Mouse (Mus musculus) limb, embryonic 10.5 days (tissue): ENCODE data around the gene Reck. TPM values are rescaled to one million over a fixed set of nuclear protein-coding genes. Genes with fewer than 3 reads are reported as not detected.
A peak's percentile ranks its signal among the peaks of the same experiment; 100 is the strongest.

ENCODE experiments used
- DNase-seq: peaks from one replicate; pipeline ENCODE4 v3.0.0-alpha.2; 2017; ENCODE audit warnings: low spot score
- H3K27ac ChIP-seq: fragments of 300-500 bp; sonication (generic); 2 replicates; pipeline ENCODE4 v1.5.1; 2016; ENCODE audit warnings: mild to moderate bottlenecking
- H3K27me3 ChIP-seq: fragments of 300-500 bp; sonication (generic); 2 replicates; pipeline ENCODE4 v1.6.1; 2016; ENCODE audit warnings: low read depth, mild to moderate bottlenecking; ENCODE audit not compliant: poor library complexity, severe bottlenecking
- H3K36me3 ChIP-seq: fragments of 300-500 bp; sonication (generic); 2 replicates; pipeline ENCODE4 v1.6.1; 2016; ENCODE audit warnings: mild to moderate bottlenecking, moderate library complexity
- H3K4me1 ChIP-seq: fragments of 300-500 bp; sonication (generic); 2 replicates; pipeline ENCODE4 v1.6.1; 2016
- H3K4me3 ChIP-seq: fragments of 300-500 bp; sonication (generic); 2 replicates; pipeline ENCODE4 v1.5.1; 2016; ENCODE audit warnings: mild to moderate bottlenecking, moderate library complexity
- H3K9me3 ChIP-seq: fragments of 300-500 bp; sonication (generic); replicated peaks from 2 replicates; pipeline ENCODE4 v1.6.1; 2016; ENCODE audit warnings: mild to moderate bottlenecking
- WGBS: fragments of 180-500 bp; shearing (Covaris S2); methylation state at CpG from one replicate; pipeline ENCODE4 v1.1.7; 2016; 5-methylcytosine and 5-hydroxymethylcytosine counted together
- polyA plus RNA-seq: library from polyadenylated mRNA; unstranded; fragments of >200 nt; fragmentation: Nextera tagmentation; extraction: Ambion mirVana; gene quantifications from 2 replicates; pipeline ENCODE4 v1.2.1, GENCODE M21; 2016

The Reck gene
- polyA plus RNA-seq, 1 experiment from 2014 or later: 22.9 TPM

DNA sequence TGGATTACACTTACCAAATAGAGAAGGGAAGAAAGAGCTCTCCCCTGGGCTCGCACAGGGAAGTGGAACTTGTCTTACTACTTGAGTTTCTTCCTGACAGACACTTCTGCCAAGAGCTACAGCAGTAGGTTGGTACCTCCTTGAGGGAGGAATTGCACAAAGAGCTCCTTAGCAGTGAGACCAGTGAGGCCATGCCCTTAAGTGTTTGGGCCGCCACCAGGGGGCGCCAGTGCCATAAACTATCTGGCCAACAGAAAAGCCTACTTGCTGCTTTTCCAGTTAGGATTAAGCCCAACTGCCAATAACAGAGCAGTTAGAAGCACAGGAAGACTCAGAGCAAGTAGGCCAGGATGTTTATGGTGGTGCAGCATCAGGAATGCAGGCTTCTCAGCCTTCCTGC is 50.4 kb downstream of the Reck start:
- peak; percentile 91 for DNase-seq
- H3K27me3 ChIP-seq: no peaks in the 10 kb centered on the region
- WGBS: 13% methylated on average over 3 of the region's 3 CpGs
- H3K9me3 ChIP-seq: no peaks in the 10 kb centered on the region
- no peak overlapping the region for H3K4me3 ChIP-seq
- peaks cover 93% of the 10 kb centered on the region for H3K36me3 ChIP-seq
- H3K27ac ChIP-seq: peak overlapping the region; percentile 59
- peaks cover 7% of the 10 kb centered on the region for H3K4me1 ChIP-seq

DNA sequence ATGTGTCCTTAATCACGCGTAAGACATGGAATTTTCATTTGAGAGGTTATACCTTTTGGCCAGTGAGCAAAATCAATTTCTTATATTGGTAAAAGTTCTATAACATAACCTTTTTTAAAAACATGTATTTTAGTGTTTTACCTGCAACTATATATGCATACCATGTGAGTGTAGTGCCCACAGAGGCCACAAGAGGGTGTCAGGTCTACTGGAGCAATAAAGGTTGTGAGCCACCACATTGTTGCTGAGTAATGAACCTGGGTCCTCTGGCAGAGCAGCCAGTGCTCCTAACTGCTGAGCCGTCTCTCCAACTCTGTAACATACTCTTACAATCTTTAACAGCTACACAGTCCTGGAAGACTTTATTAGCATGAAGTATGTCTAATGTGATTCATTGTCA is 52.5 kb downstream of the Reck start:
- H3K9me3 ChIP-seq: no peaks in the 10 kb centered on the region
- H3K4me3 ChIP-seq: no peak overlapping the region
- no peaks in the 10 kb centered on the region for H3K27me3 ChIP-seq
- 94% methylated on average over 3 of the region's 3 CpGs for WGBS
- peaks cover 7% of the 10 kb centered on the region for H3K4me1 ChIP-seq
- no peak overlapping the region for H3K27ac ChIP-seq
- H3K36me3 ChIP-seq: peaks cover 99% of the 10 kb centered on the region
- no peak for DNase-seq

DNA sequence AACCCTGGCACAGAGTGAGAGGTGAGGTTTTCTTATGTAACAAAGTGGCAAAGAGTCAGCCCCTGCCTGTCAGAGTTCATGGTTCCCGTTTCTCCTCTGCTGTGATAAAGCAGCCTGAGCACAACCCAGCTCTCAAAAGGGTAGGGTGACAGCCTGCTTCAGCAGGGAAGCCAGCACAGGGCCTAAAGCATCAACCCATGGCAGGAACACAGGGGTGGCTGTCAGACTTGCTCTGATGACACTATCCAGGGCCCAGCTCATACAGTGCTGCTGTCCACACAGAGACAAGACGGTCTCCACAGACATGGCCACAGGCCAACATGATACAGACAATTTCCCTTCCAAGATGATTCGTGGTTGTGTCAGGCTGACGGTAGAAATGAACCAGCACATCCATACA is 56.5 kb downstream of the Reck start:
- H3K4me3 ChIP-seq: no peak overlapping the region
- no peak overlapping the region for H3K27ac ChIP-seq
- H3K27me3 ChIP-seq: no peaks in the 10 kb centered on the region
- DNase-seq: no peak
- H3K4me1 ChIP-seq: no peaks in the 10 kb centered on the region
- peaks cover 97% of the 10 kb centered on the region for H3K36me3 ChIP-seq
- 92% methylated on average over 4 of the region's 4 CpGs for WGBS
- H3K9me3 ChIP-seq: no peaks in the 10 kb centered on the region

DNA sequence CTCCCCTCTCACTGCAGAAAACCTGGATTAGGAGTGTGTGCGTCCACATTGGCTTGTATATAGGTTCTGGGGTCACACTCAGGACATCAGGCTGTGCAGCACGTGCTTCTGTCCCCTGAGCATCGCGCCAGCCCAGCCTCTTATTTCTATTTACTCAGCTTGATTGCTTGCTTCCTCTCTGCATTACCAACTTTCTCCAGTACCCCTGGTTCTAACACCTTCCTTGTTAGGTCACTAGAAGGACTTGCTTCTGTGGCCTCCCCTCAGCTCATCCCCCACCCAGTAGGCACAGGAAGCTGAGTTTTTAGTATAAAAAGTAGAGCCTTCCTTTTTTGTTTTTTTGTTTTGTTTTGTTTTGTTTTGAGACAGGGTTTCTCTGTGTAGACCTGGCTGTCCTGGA is 60.9 kb downstream of the Reck start:
- WGBS: 78% methylated on average over 4 of the region's 4 CpGs
- Histone ChIP-seq H3K27me3 (no peaks in the 10 kb centered on the region), H3K4me3 (no peak overlapping the region), H3K9me3 (no peaks in the 10 kb centered on the region), H3K36me3 (peaks cover 93% of the 10 kb centered on the region), H3K27ac (no peak overlapping the region), H3K4me1 (no peaks in the 10 kb centered on the region)
- no peak for DNase-seq

DNA sequence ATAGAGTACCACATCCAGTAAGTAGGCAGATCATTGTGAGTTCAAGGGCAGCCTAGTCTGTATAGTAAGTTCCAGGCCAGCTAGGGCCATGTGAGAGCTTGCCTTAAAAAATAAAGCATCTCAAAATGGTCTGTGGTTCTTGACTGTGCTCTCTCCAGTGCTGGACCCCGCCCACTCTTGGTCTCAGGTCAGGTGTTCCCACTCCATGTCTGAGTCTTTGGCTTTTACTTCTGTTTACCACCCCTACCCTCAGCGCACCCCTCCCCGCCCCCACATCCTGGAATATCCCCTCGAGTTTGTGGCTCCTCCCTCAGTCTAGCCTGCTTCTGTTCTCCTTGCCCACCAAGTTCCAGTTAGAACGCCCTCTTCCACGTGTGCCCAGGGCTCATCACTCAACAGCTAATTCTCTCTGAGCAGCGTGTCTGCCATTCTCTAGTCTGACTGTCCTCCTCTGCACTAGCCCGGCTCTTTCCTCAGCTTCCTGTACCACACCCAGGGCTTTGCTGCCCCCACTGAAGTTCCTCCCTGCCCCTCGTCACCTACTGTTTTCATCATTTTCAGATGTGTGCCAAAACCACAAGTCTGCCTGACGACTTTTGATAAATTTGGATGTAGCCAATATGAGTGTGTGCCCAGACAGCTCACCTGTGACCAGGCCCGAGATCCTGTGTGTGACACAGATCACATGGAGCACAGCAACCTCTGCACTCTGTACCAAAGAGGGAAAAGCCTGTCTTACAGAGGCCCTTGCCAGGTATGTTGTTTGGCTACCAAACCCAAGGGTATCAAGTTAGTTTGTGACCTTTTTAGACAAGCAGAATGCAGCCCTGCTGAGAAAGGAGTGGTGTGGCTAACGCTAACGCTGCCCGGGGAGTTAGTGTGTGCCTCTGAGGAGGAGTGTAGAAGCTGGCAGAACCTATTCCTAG is 61.7 kb downstream of the Reck start:
- H3K4me3 ChIP-seq: no peak overlapping the region
- H3K36me3 ChIP-seq: peaks cover 93% of the 10 kb centered on the region
- DNase-seq: no peak
- WGBS: 87% methylated on average over 14 of the region's 14 CpGs
- H3K27ac ChIP-seq: no peak overlapping the region
- H3K27me3 ChIP-seq: no peaks in the 10 kb centered on the region
- 0 out of 2 replicates have a peak, but pooled peaks cover under 1% of the 10 kb centered on the region for H3K4me1 ChIP-seq
- H3K9me3 ChIP-seq: no peaks in the 10 kb centered on the region

DNA sequence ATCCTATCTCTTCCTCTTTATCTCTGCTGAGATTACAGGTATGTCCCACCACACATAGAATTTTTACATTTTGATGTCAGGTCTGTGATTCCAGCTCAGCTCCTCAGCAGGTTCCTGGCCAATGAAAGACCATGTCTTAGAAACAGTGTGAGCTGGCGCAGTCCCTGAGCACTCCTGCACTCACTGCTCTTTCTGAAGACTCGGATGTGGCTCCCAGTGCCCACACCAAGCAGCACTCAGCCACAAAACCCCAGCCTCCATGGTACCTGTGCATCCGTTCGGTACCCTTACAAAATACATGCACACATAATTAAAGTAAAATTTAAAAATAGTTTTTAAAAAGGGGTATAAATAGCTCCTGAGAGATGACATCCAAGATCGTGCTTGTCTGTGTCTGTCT is 66.0 kb downstream of the Reck start:
- 92% methylated on average over 5 of the region's 5 CpGs for WGBS
- Histone ChIP-seq H3K27ac (no peak overlapping the region), H3K36me3 (peaks cover 87% of the 10 kb centered on the region), H3K4me1 (peaks cover 13% of the 10 kb centered on the region), H3K9me3 (no peaks in the 10 kb centered on the region), H3K27me3 (no peaks in the 10 kb centered on the region), H3K4me3 (no peak overlapping the region)
- DNase-seq: no peak

DNA sequence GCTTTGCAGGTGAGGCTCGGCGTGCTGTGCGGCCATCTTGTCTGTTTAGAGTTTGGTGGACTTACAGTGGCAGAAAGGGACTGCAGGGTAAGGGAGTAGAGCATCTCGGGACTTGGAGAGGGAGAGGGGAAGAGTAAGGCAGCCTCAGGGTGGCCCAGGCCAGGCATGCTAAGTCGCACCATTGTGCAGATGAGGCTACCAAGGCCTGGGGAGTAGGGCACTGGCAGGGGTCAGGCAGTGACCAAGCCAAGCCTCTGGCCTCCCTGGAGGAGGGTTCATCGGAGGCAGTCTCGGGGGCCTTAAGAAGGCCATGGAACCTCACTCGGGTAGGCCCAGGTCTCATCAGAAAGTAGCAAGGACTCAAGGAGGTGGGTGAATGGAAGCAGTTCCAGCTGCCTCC is 67.1 kb downstream of the Reck start:
- peak overlapping the region; percentile 56; the same call in 1 of the 2 replicates for H3K27ac ChIP-seq
- no peak for DNase-seq
- no peak overlapping the region for H3K4me3 ChIP-seq
- H3K4me1 ChIP-seq: peaks cover 13% of the 10 kb centered on the region
- no peaks in the 10 kb centered on the region for H3K9me3 ChIP-seq
- no peaks in the 10 kb centered on the region for H3K27me3 ChIP-seq
- peaks cover 84% of the 10 kb centered on the region for H3K36me3 ChIP-seq
- 87% methylated on average over 8 of the region's 8 CpGs for WGBS

DNA sequence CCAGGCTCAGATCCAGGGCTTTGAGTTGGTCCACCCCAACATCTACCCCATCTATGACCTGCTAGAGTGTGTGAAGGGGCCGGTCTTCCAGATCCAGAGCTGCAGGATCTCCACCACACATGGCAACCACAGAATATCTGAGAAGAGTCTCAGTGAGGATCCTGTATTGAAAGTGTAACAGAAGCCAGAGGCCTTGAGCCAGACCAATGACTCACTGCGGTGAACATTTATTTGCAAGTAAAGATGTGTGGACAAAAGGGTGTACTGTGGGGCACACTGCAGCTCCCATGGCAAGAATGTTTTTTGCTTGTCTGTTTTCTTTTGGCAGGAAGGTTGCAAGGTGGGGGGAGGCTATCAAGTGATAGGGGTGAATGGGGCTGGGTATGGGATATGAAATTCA is 72.2 kb downstream of the Reck start:
- Histone ChIP-seq H3K4me1 (peaks cover 7% of the 10 kb centered on the region), H3K36me3 (peaks cover 39% of the 10 kb centered on the region), H3K9me3 (no peaks in the 10 kb centered on the region), H3K27me3 (no peaks in the 10 kb centered on the region), H3K27ac (no peak overlapping the region), H3K4me3 (no peak overlapping the region)
- WGBS: 96% methylated on average over 2 of the region's 2 CpGs
- no peak for DNase-seq

DNA sequence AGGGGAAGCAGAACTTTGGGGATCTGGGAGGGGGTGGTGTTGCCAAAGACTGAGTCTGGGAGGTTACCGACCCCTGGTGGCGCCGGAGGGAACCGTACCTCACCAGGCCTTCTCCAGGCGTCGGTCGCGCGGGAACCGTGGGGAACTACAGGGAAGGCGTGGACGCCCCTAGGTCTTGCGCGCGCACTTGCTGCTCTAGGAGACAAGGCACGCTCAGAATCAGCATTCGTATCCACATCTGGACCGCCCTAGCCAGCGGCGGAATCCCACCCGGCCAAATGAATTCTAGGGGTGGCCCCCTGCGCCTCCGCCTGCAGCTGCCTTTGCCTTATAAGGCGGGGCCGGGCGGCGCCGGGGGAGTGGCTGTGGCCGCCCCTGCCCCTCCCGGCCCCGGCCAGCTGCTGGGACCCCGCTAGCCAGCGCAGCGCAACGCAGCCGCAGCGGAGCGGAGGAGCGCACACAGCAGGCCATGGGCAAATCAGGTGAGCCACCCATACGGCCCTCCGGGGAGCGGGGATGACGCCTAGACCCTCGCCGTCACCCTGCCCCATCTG is 82.0 kb downstream of the Reck start, which contains the start of gene Glipr2:
Glipr2 (plus strand) TSS at position 110 of the 554 bp plus-strand sequence.
- H3K4me3 ChIP-seq: peak within 1 kb of the TSS; percentile 64
- H3K4me1 ChIP-seq: peaks cover 38% of the 10 kb centered on the region
- peak within 1 kb of the TSS; percentile 86 for H3K27ac ChIP-seq
- under 1% methylated on average over 45 of the region's 45 CpGs for WGBS
- DNase-seq: peak; percentile 94
- H3K9me3 ChIP-seq: no peaks in the 10 kb centered on the region
- no peaks in the 10 kb centered on the region for H3K36me3 ChIP-seq
- peaks cover 19% of the 10 kb centered on the region for H3K27me3 ChIP-seq

DNA sequence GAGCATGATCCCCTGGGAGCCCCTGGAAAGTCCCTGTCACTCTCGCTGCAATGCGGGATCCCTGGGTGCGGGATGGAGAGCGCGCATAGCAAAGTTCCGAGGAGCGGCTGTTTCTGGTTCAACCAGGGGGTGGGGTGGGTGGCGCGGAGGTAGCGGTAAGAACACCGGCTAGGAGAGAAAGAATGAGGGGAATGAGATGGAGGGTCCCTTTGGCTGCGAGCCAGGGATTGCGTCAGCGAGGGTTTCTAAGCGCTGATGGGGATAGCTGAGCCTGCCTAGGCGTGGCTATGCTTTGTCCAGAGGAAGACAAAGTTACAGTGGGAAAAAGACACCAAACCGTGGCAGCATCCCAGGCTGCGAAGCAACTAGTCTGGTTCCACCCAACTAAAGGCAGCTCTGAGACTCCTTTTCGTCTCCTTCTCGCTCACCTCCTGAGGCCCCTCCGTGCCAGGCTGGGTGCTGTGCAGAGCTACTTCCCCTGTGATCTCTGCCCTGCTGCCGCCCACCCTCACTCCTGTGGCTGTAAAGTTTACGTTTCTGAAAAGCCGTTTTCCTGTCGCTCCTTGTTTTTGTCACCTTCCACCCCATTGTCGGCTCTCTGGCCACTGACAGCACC is 82.6 kb downstream of the Reck start:
- Histone ChIP-seq H3K27me3 (peaks cover 19% of the 10 kb centered on the region), H3K36me3 (no peaks in the 10 kb centered on the region), H3K9me3 (no peaks in the 10 kb centered on the region), H3K4me1 (peaks cover 35% of the 10 kb centered on the region), H3K27ac (peak overlapping the region; percentile 86), H3K4me3 (peak overlapping the region; percentile 64)
- WGBS: under 1% methylated on average over 26 of the region's 26 CpGs
- peak; percentile 83 for DNase-seq

DNA sequence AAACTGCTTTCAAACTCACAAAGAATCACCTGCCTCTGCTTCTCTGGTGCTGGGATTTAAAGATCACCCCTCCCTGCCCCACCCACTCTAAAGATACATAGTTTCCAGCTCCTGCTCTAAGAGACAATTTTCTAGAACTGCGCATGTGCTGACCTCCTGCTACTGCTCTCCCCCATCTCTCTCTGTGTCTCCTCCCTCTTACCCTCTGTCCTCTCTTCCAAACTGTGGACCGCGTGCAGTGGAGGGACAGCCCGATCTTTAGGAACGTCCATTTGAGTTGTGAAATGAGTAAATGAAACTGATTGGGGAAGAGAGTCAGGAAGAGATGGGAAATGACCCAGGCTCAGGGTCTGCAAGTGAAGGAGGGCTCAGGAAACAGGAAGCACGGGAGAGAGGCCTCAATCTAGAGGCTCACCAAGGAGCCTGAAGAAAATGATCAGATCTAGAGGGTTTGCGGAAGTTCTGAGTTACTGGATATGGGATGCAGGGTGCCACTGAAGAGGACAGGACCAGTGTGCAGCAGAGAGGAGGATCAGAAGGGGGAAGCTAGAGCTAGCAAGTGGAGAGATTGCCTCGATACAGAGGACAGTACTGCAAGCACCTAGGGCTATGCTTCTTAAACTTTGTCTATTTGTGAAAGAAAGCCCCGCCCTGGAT is 84.3 kb downstream of the Reck start:
- Histone ChIP-seq H3K36me3 (no peaks in the 10 kb centered on the region), H3K9me3 (no peaks in the 10 kb centered on the region), H3K27ac (peak overlapping the region; percentile 2; the same call in 1 of the 2 replicates), H3K27me3 (peaks cover 19% of the 10 kb centered on the region), H3K4me3 (no peak overlapping the region), H3K4me1 (peaks cover 41% of the 10 kb centered on the region)
- 69% methylated on average over 9 of the region's 9 CpGs for WGBS
- no peak for DNase-seq

DNA sequence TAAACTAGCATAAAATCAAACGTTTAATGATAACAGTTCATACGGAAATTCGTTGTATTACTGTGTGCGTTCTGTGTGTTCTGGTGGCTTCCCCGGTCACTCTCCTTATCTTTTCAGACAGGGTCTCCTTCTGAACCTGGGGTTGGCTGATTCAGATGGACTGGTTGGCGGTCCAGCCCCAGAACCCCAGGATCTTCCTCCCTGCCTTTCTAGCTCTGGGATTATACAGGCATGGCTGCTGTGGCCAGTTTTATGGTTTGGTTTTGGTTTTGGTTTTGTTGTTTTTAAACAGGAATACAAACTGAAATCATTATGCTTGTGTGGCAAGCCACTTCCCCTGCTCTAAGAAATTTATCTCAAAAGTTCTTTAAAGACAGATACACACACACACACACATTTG is 84.9 kb downstream of the Reck start:
- DNase-seq: no peak
- H3K36me3 ChIP-seq: no peaks in the 10 kb centered on the region
- no peaks in the 10 kb centered on the region for H3K9me3 ChIP-seq
- H3K4me3 ChIP-seq: no peak overlapping the region
- H3K4me1 ChIP-seq: peaks cover 46% of the 10 kb centered on the region
- H3K27ac ChIP-seq: no peak overlapping the region
- WGBS: 87% methylated on average over 6 of the region's 6 CpGs
- H3K27me3 ChIP-seq: peaks cover 19% of the 10 kb centered on the region
